Mouse (Mus musculus) hindbrain, embryonic 11.5 days (tissue): ENCODE measurements around the gene Kif1c. TPM values are rescaled to one million over a fixed set of nuclear protein-coding genes. Genes with fewer than 3 reads are reported as not detected.

Experiments used
- ATAC-seq: fragments of 200-750 bp; cut with Nextera tagmentation; 2 replicates; pipeline ENCODE4 v1.8.0; 2017; ENCODE audit warnings: mild to moderate bottlenecking, moderate TSS enrichment, moderate library complexity; ENCODE audit not compliant: low FRiP score
- DNase-seq: peaks from one replicate; pipeline ENCODE4 v3.0.0-alpha.2; 2015; ENCODE audit warnings: low spot score
- H3K27ac ChIP-seq: fragments of 300-500 bp; sonication (generic); 2 replicates; pipeline ENCODE4 v1.5.1; 2014; ENCODE audit warnings: mild to moderate bottlenecking, low read depth, low read length
- H3K27me3 ChIP-seq: fragments of 300-500 bp; sonication (generic); 2 replicates; pipeline ENCODE4 v1.6.1; 2014; ENCODE audit warnings: mild to moderate bottlenecking, low read length, moderate library complexity, mixed read lengths; ENCODE audit not compliant: control insufficient read depth, insufficient read depth
- H3K36me3 ChIP-seq: fragments of 300-500 bp; sonication (generic); 2 replicates; pipeline ENCODE4 v1.6.1; 2014; ENCODE audit warnings: mild to moderate bottlenecking, low read length, moderate library complexity, mixed read lengths; ENCODE audit not compliant: control insufficient read depth, insufficient read depth
- H3K4me1 ChIP-seq: fragments of 300-500 bp; sonication (generic); replicated peaks from 2 replicates; pipeline ENCODE4 v1.6.1; 2014; ENCODE audit warnings: low read length, mixed read lengths; ENCODE audit not compliant: control insufficient read depth, insufficient read depth
- H3K4me2 ChIP-seq: fragments of 300-500 bp; sonication (generic); replicated peaks from 2 replicates; pipeline ENCODE4 v1.6.1; 2014; ENCODE audit warnings: mild to moderate bottlenecking, low read depth, low read length
- H3K4me3 ChIP-seq: fragments of 300-500 bp; sonication (generic); 2 replicates; pipeline ENCODE4 v1.5.1; 2014; ENCODE audit warnings: low read depth, low read length
- H3K9ac ChIP-seq: fragments of 300-500 bp; sonication (generic); 2 replicates; pipeline ENCODE4 v1.6.1; 2014; ENCODE audit warnings: low read depth, low read length
- H3K9me3 ChIP-seq: fragments of 300-500 bp; sonication (generic); 2 replicates; pipeline ENCODE4 v1.6.1; 2016; ENCODE audit warnings: low read length; ENCODE audit not compliant: control insufficient read depth
- WGBS: fragments of 180-500 bp; shearing (Covaris S2); extraction: QIAGEN DNeasy Blood & Tissue Kit; methylation state at CpG from one replicate; pipeline ENCODE4 v1.1.7; 2014; 5-methylcytosine and 5-hydroxymethylcytosine counted together
- polyA plus RNA-seq: library from polyadenylated mRNA; unstranded; fragments of >200 nt; fragmentation: Nextera tagmentation; extraction: Ambion mirVana; gene quantifications from 2 replicates; pipeline ENCODE4 v1.2.1, GENCODE M21; 2014

Kif1c gene
- polyA plus RNA-seq: 5.9 and 6.0 TPM in 2 replicates

- peak within 1 kb of the TSS; percentile 64 for H3K4me2 ChIP-seq
- no peaks in the 10 kb centered on the region for H3K36me3 ChIP-seq
- peaks cover 6% of the 10 kb centered on the region for H3K4me1 ChIP-seq
- no peaks in the 10 kb centered on the region for H3K9me3 ChIP-seq
- ATAC-seq (peak; percentile 95), DNase-seq (peak; percentile 96)
- under 1% methylated on average over 62 of the region's 69 CpGs for WGBS
- H3K27me3 ChIP-seq: no peaks in the 10 kb centered on the region
- peak within 1 kb of the TSS; percentile 94 for H3K4me3 ChIP-seq
- H3K27ac ChIP-seq: peak within 1 kb of the TSS; percentile 88
- peak within 1 kb of the TSS; percentile 88 for H3K9ac ChIP-seq
These were observed at the start of gene Kif1c, which contains the start of gene Inca1 for GRCm38 (mm10) chr11:70699722-70700556. TSS of gene Kif1c (plus strand) at chr11:70700548. TSS of gene Inca1 (minus strand) at chr11:70700155.

GRCm38 (mm10) chr11:70651391-70651790 lies 49.0 kb upstream of the Kif1c start:
- peaks cover 12% of the 10 kb centered on the region for H3K4me1 ChIP-seq
- WGBS: 77% methylated on average over 2 of the region's 2 CpGs
- H3K9me3 ChIP-seq: no peaks in the 10 kb centered on the region
- H3K36me3 ChIP-seq: 0 out of 2 replicates have a peak, but pooled peaks cover 7% of the 10 kb centered on the region
- no peak overlapping the region for H3K27ac ChIP-seq
- no peak overlapping the region for H3K4me2 ChIP-seq
- ATAC-seq (no peak), DNase-seq (no peak)
- no peak overlapping the region for H3K9ac ChIP-seq
- no peak overlapping the region for H3K4me3 ChIP-seq
- no peaks in the 10 kb centered on the region for H3K27me3 ChIP-seq

GRCm38 (mm10) chr11:70652029-70652883 lies 48.1 kb upstream of the Kif1c start:
- Histone ChIP-seq H3K27ac (no peak overlapping the region), H3K9me3 (no peaks in the 10 kb centered on the region), H3K4me2 (peak overlapping the region; percentile 84), H3K36me3 (0 out of 2 replicates have a peak, but pooled peaks cover 7% of the 10 kb centered on the region), H3K27me3 (no peaks in the 10 kb centered on the region), H3K4me3 (peak overlapping the region; percentile 99), H3K9ac (no peak overlapping the region), H3K4me1 (peaks cover 17% of the 10 kb centered on the region)
- peak; percentile 31 for DNase-seq
- WGBS: 68% methylated on average over 12 of the region's 12 CpGs
- ATAC-seq: no peak

- H3K4me1 ChIP-seq: peaks cover 17% of the 10 kb centered on the region
- DNase-seq (no peak), ATAC-seq (no peak)
- H3K4me3 ChIP-seq: peak overlapping the region; percentile 99
- no peaks in the 10 kb centered on the region for H3K27me3 ChIP-seq
- 0 out of 2 replicates have a peak, but pooled peaks cover 7% of the 10 kb centered on the region for H3K36me3 ChIP-seq
- peak overlapping the region; percentile 97 for H3K9ac ChIP-seq
- WGBS: 63% methylated on average over 6 of the region's 6 CpGs
- no peaks in the 10 kb centered on the region for H3K9me3 ChIP-seq
- H3K27ac ChIP-seq: no peak overlapping the region
- peak overlapping the region; percentile 84 for H3K4me2 ChIP-seq
These were observed 47.4 kb upstream of the Kif1c start for GRCm38 (mm10) chr11:70652884-70653344.

GRCm38 (mm10) chr11:70653345-70654197 lies 46.8 kb upstream of the Kif1c start:
- WGBS: under 1% methylated on average over 57 of the region's 63 CpGs

GRCm38 (mm10) chr11:70654198-70654922 lies 46.0 kb upstream of the Kif1c start, which contains the start of gene Pfn1:
TSS of gene Pfn1 (minus strand) at chr11:70654644.
- peak within 1 kb of the TSS; percentile 84 for H3K4me2 ChIP-seq
- H3K9ac ChIP-seq: peak within 1 kb of the TSS; percentile 97
- H3K27me3 ChIP-seq: no peaks in the 10 kb centered on the region
- peak within 1 kb of the TSS; percentile 96 for H3K27ac ChIP-seq
- no peaks in the 10 kb centered on the region for H3K9me3 ChIP-seq
- H3K4me3 ChIP-seq: peak within 1 kb of the TSS; percentile 99
- H3K4me1 ChIP-seq: 0 out of 2 replicates have a peak, but pooled peaks cover 12% of the 10 kb centered on the region
- 0 out of 2 replicates have a peak, but pooled peaks cover 5% of the 10 kb centered on the region for H3K36me3 ChIP-seq
- DNase-seq (peak; percentile 82), ATAC-seq (peak; percentile 46)
- WGBS: under 1% methylated on average over 54 of the region's 61 CpGs

More at GRCm38 (mm10) chr11:70653345-70654197, 46.8 kb upstream of the Kif1c start:
- peak overlapping the region; percentile 84 for H3K4me2 ChIP-seq
- H3K27me3 ChIP-seq: no peaks in the 10 kb centered on the region
- ATAC-seq (peak; percentile 65), DNase-seq (peak; percentile 82)
- peak overlapping the region; percentile 96 for H3K27ac ChIP-seq
- peak overlapping the region; percentile 99 for H3K4me3 ChIP-seq
- H3K4me1 ChIP-seq: peaks cover 13% of the 10 kb centered on the region; the same call in 1 of the 2 replicates
- peak overlapping the region; percentile 97 for H3K9ac ChIP-seq
- no peaks in the 10 kb centered on the region for H3K9me3 ChIP-seq
- H3K36me3 ChIP-seq: 0 out of 2 replicates have a peak, but pooled peaks cover 7% of the 10 kb centered on the region

GRCm38 (mm10) chr11:70654923-70655570 lies 45.3 kb upstream of the Kif1c start:
- DNase-seq (peak; percentile 88), ATAC-seq (peak; percentile 50)
- Histone ChIP-seq H3K9me3 (no peaks in the 10 kb centered on the region), H3K36me3 (0 out of 2 replicates have a peak, but pooled peaks cover 4% of the 10 kb centered on the region), H3K4me2 (peak overlapping the region; percentile 84), H3K27me3 (no peaks in the 10 kb centered on the region), H3K9ac (peak overlapping the region; percentile 97), H3K4me3 (peak overlapping the region; percentile 99), H3K4me1 (0 out of 2 replicates have a peak, but pooled peaks cover 12% of the 10 kb centered on the region), H3K27ac (peak overlapping the region; percentile 96)
- WGBS: under 1% methylated on average over 45 of the region's 48 CpGs
